Mouse (Mus musculus) gastrocnemius, postnatal 4 days (tissue): Measurements from ENCODE around the gene Mmab. TPM values are rescaled to one million over a fixed set of nuclear protein-coding genes. Genes with fewer than 3 reads are reported as not detected.

Source experiments
- microRNA-seq: library from miRNA; unstranded; fragments of <30 nt; microRNA quantifications from one replicate; pipeline ENCODE4 v1.2.0, GENCODE M21; 2021
- total RNA-seq, 2 experiments: library from RNA; stranded (reverse); gene quantifications; 2 replicates each; pipeline ENCODE4 v1.2.3; 2021

Mmab gene
- total RNA-seq, 2 experiments from 2014 or later: 13.6 to 16.0 TPM

Small RNA genes within 50 kb of the gene (microRNA-seq; reads per million reads assigned to microRNA genes)
- not detected for gene Mir7027

Other genes with a start within 250 kb of the Mmab start
- gene Foxn4, start 170.3 kb downstream of the Mmab start, total RNA-seq: under 1 TPM in 1 of 2 experiments, not detected in 1; 0.15 TPM
- under 1 TPM; 0.34 to 0.57 TPM for gene Myo1h, start 154.9 kb downstream of the Mmab start, total RNA-seq
- 10 to 100 TPM; 38.0 to 40.7 TPM for gene Kctd10, start 63.6 kb downstream of the Mmab start, total RNA-seq
- 10 to 100 TPM; 54.2 to 59.3 TPM for gene Ube3b, start 63.5 kb downstream of the Mmab start, total RNA-seq
- 10 to 100 TPM; 20.8 to 24.2 TPM for gene Mvk, start 209 bp upstream of the Mmab start, total RNA-seq
- 1 to 10 TPM; 2.2 to 2.5 TPM for gene Fam222a, start 124.0 kb upstream of the Mmab start, total RNA-seq
- 1 to 10 TPM; 1.6 to 1.8 TPM for gene Trpv4, start 214.4 kb upstream of the Mmab start, total RNA-seq
- gene Gltp, start 246.9 kb upstream of the Mmab start, total RNA-seq: 10 to 100 TPM; 26.4 to 31.8 TPM